Mouse (Mus musculus) lung, postnatal 0 days (tissue): ENCODE results near the gene Fam169a. TPM values are rescaled to one million over a fixed set of nuclear protein-coding genes. Genes with fewer than 3 reads are reported as not detected.
A peak's percentile ranks its signal among the peaks of the same experiment; 100 is the strongest.
"Not testable (repeated sequence)": the region's sequence is repeated elsewhere in the genome, so short reads cannot be mapped to it uniquely, and the experiment has no call there.

Experiments used
- ATAC-seq: fragments of 200-750 bp; cut with Nextera tagmentation; 2 replicates; pipeline ENCODE4 v1.8.0; 2017; ENCODE audit warnings: moderate library complexity
- DNase-seq: peaks from one replicate; pipeline ENCODE4 v3.0.0-alpha.2; 2016; ENCODE audit warnings: low spot score
- H3K27ac ChIP-seq: fragments of 300-500 bp; sonication (generic); 2 replicates; pipeline ENCODE4 v1.5.1; 2014; ENCODE audit warnings: antibody characterized with exemption, mild to moderate bottlenecking, low read length, mixed read lengths
- H3K27me3 ChIP-seq: fragments of 300-500 bp; sonication (generic); replicated peaks from 2 replicates; pipeline ENCODE4 v1.6.1; 2014; ENCODE audit warnings: low read length, mixed read lengths; ENCODE audit not compliant: insufficient read depth
- H3K36me3 ChIP-seq: fragments of 300-500 bp; sonication (generic); 2 replicates; pipeline ENCODE4 v1.6.1; 2014; ENCODE audit warnings: low read length, mixed read lengths; ENCODE audit not compliant: insufficient read depth
- H3K4me1 ChIP-seq: fragments of 300-500 bp; sonication (generic); 2 replicates; pipeline ENCODE4 v1.6.1; 2014; ENCODE audit warnings: antibody characterized with exemption, low read depth, low read length, mixed read lengths; ENCODE audit not compliant: insufficient read depth
- H3K4me2 ChIP-seq: fragments of 300-500 bp; sonication (generic); replicated peaks from 2 replicates; pipeline ENCODE4 v1.6.1; 2014; ENCODE audit warnings: low read depth, mild to moderate bottlenecking, low read length, moderate library complexity, mixed read lengths
- H3K4me3 ChIP-seq: fragments of 300-500 bp; sonication (generic); 2 replicates; pipeline ENCODE4 v1.5.1; 2014; ENCODE audit warnings: low read depth, low read length
- H3K9ac ChIP-seq: fragments of 300-500 bp; sonication (generic); replicated peaks from 2 replicates; pipeline ENCODE4 v1.6.1; 2014; ENCODE audit warnings: low read depth, mild to moderate bottlenecking
- H3K9me3 ChIP-seq: fragments of 300-500 bp; sonication (generic); 2 replicates; pipeline ENCODE4 v1.6.1; 2016; ENCODE audit warnings: low read length, mixed read lengths
- CTCF ChIP-seq: IDR thresholded peaks from 2 replicates; pipeline ENCODE4 v1.5.1; 2016; ENCODE audit warnings: antibody characterized with exemption, mild to moderate bottlenecking
- EP300 ChIP-seq: IDR thresholded peaks from 2 replicates; pipeline ENCODE4 v1.6.1; 2016; ENCODE audit warnings: antibody characterized with exemption, mild to moderate bottlenecking, control low read depth
- WGBS: fragments of 180-500 bp; shearing (Covaris S2); extraction: QIAGEN DNeasy Blood & Tissue Kit; methylation state at CpG from one replicate; pipeline ENCODE4 v1.1.7; 2014; 5-methylcytosine and 5-hydroxymethylcytosine counted together
- polyA plus RNA-seq: library from polyadenylated mRNA; unstranded; fragments of >200 nt; fragmentation: Nextera tagmentation; extraction: Ambion mirVana; gene quantifications from 2 replicates; pipeline ENCODE4 v1.2.1, GENCODE M21; 2015

Gene Fam169a
- polyA plus RNA-seq, 1 experiment from 2014 or later: 0.24 TPM

- Histone ChIP-seq H3K36me3 (no peaks in the 10 kb centered on the region), H3K4me3 (no peak overlapping the region), H3K9me3 (no peaks in the 10 kb centered on the region), H3K27me3 (no peaks in the 10 kb centered on the region), H3K4me2 (no peak overlapping the region), H3K9ac (no peak overlapping the region), H3K4me1 (no peaks in the 10 kb centered on the region), H3K27ac (no peak overlapping the region)
- WGBS: 71% methylated on average over 3 of the region's 3 CpGs
- no peak for ATAC-seq
- TF ChIP-seq CTCF (no peak), EP300 (no peak)
- no peak for DNase-seq
Observed at GRCm38 (mm10) chr13:97121341-97121740, 54.3 kb downstream of the Fam169a start.

- not testable (repeated sequence) for H3K4me2 ChIP-seq, DNase-seq, H3K4me1 ChIP-seq, H3K4me3 ChIP-seq, H3K27me3 ChIP-seq, H3K9me3 ChIP-seq, H3K9ac ChIP-seq, H3K27ac ChIP-seq, ATAC-seq, H3K36me3 ChIP-seq
- WGBS: 82% methylated on average over 2 of the region's 4 CpGs
Observed at GRCm38 (mm10) chr13:97129654-97130053, 62.6 kb downstream of the Fam169a start.

- H3K4me3 ChIP-seq, ATAC-seq: not testable (repeated sequence)
- no CpG with 5 or more reads among the region's 2 CpGs for WGBS
Observed at GRCm38 (mm10) chr13:97130413-97130812, 63.3 kb downstream of the Fam169a start.

GRCm38 (mm10) chr13:97137466-97138400 is 70.6 kb downstream of the Fam169a start, which contains the start of the genes Gfm2 and Nsa2:
Gene Gfm2, plus strand, starts transcription at chr13:97137937.
Gene Nsa2, minus strand, starts transcription at chr13:97137937.
- Histone ChIP-seq H3K36me3 (peaks cover 9% of the 10 kb centered on the region; the same call in 1 of the 2 replicates), H3K9me3 (no peaks in the 10 kb centered on the region), H3K4me2 (peak within 1 kb of the TSS; percentile 61), H3K27ac (peak within 1 kb of the TSS; percentile 82), H3K4me3 (peak within 1 kb of the TSS; percentile 64), H3K27me3 (no peaks in the 10 kb centered on the region), H3K4me1 (no peaks in the 10 kb centered on the region), H3K9ac (peak within 1 kb of the TSS; percentile 69)
- ATAC-seq: peak; percentile 98
- WGBS: under 1% methylated on average over 57 of the region's 57 CpGs
- TF ChIP-seq CTCF (no peak), EP300 (no peak)
- peak; percentile 98 for DNase-seq

More at GRCm38 (mm10) chr13:97130413-97130812, 63.3 kb downstream of the Fam169a start:
- H3K36me3 ChIP-seq, H3K4me2 ChIP-seq, H3K9ac ChIP-seq, H3K9me3 ChIP-seq, H3K27ac ChIP-seq, H3K4me1 ChIP-seq, DNase-seq, H3K27me3 ChIP-seq: not testable (repeated sequence)

GRCm38 (mm10) chr13:97138404-97138931 is 71.4 kb downstream of the Fam169a start:
- DNase-seq, ATAC-seq, H3K4me1 ChIP-seq, H3K27me3 ChIP-seq, H3K9me3 ChIP-seq: not testable (repeated sequence)
- WGBS: 30% methylated on average over 8 of the region's 8 CpGs
- Histone ChIP-seq H3K27ac (peak overlapping the region; percentile 82), H3K9ac (peak overlapping the region; percentile 69), H3K4me2 (peak overlapping the region; percentile 61), H3K36me3 (peaks cover 13% of the 10 kb centered on the region; the same call in 1 of the 2 replicates), H3K4me3 (peak overlapping the region; percentile 64)

GRCm38 (mm10) chr13:97142321-97142720 is 75.2 kb downstream of the Fam169a start:
- Histone ChIP-seq H3K9me3 (no peaks in the 10 kb centered on the region), H3K4me1 (no peaks in the 10 kb centered on the region), H3K4me2 (no peak overlapping the region), H3K4me3 (no peak overlapping the region), H3K36me3 (peaks cover 25% of the 10 kb centered on the region; the same call in 1 of the 2 replicates), H3K9ac (no peak overlapping the region), H3K27me3 (no peaks in the 10 kb centered on the region), H3K27ac (no peak overlapping the region)
- ATAC-seq (no peak), DNase-seq (no peak)
- TF ChIP-seq CTCF: no peak
- no peak for TF ChIP-seq EP300
- 89% methylated on average over 7 of the region's 7 CpGs for WGBS
